Mouse (Mus musculus) heart, embryonic 14.5 days (tissue): ENCODE measurements at regions not wholly inside any gene's neighbourhood (a gene's known extent, or its start where the extent isn't known, plus 50 kb on each side); places are given as distances from the start of the nearest gene placed in this dataset.
"Not testable (repeated sequence)": the region's sequence is repeated elsewhere in the genome, so short reads cannot be mapped to it uniquely, and the experiment has no call there.

Source experiments
- ATAC-seq: fragments of 200-750 bp; cut with Nextera tagmentation; 2 replicates; pipeline ENCODE4 v1.8.0; 2017; ENCODE audit warnings: low read depth, moderate TSS enrichment; ENCODE audit not compliant: insufficient number of reproducible peaks, insufficient read depth, low FRiP score
- H3K27ac ChIP-seq, 2 experiments: fragments of 200-500 bp in 1 of 2; fragments of 300-500 bp in 1 of 2; sonication (generic) in 1 of 2; replicated peaks in 1 of 2; 2 replicates each; pipeline ENCODE4 v1.5.1; 2012 to 2014; ENCODE audit warnings: low read depth in 2 of 2, low read length in 2 of 2, control low read depth in 1 of 2, mild to moderate bottlenecking in 1 of 2, mixed read lengths in 1 of 2; ENCODE audit not compliant: control insufficient read depth in 1 of 2, insufficient read depth in 1 of 2
- H3K27me3 ChIP-seq: fragments of 300-500 bp; sonication (generic); 2 replicates; pipeline ENCODE4 v1.6.1; 2014; ENCODE audit warnings: mild to moderate bottlenecking, low read length, control low read depth; ENCODE audit not compliant: control insufficient read depth, insufficient read depth
- H3K36me3 ChIP-seq: fragments of 300-500 bp; sonication (generic); 2 replicates; pipeline ENCODE4 v1.6.1; 2014; ENCODE audit warnings: mild to moderate bottlenecking, control low read depth, low read length, mixed read lengths; ENCODE audit not compliant: control insufficient read depth, insufficient read depth
- H3K4me1 ChIP-seq, 2 experiments: fragments of 200-500 bp in 1 of 2; fragments of 300-500 bp in 1 of 2; sonication (generic) in 1 of 2; 2 replicates each; pipeline ENCODE4 v1.6.1; 2012 to 2014; ENCODE audit warnings: low read length in 2 of 2, control low read depth in 1 of 2, mixed read lengths in 1 of 2; ENCODE audit not compliant: control insufficient read depth in 2 of 2, insufficient read depth in 2 of 2
- H3K4me2 ChIP-seq: fragments of 300-500 bp; sonication (generic); 2 replicates; pipeline ENCODE4 v1.6.1; 2014; ENCODE audit warnings: mild to moderate bottlenecking, low read length
- H3K4me3 ChIP-seq, 2 experiments: fragments of 200-500 bp in 1 of 2; fragments of 300-500 bp in 1 of 2; sonication (generic) in 1 of 2; 2 replicates each; pipeline ENCODE4 v1.5.1; 2012 to 2014; ENCODE audit warnings: low read length in 2 of 2, mild to moderate bottlenecking in 2 of 2, control low read depth in 1 of 2, low read depth in 1 of 2, moderate library complexity in 1 of 2; ENCODE audit not compliant: control insufficient read depth in 1 of 2, insufficient read depth in 1 of 2
- H3K9ac ChIP-seq: fragments of 300-500 bp; sonication (generic); 2 replicates; pipeline ENCODE4 v1.6.1; 2014; ENCODE audit warnings: mild to moderate bottlenecking, low read length
- H3K9me3 ChIP-seq: fragments of 300-500 bp; sonication (generic); 2 replicates; pipeline ENCODE4 v1.6.1; 2016; ENCODE audit warnings: low read length, control low read depth; ENCODE audit not compliant: control insufficient read depth
- WGBS: fragments of 180-500 bp; shearing (Covaris S2); extraction: QIAGEN DNeasy Blood & Tissue Kit; methylation state at CpG from one replicate; pipeline ENCODE4 v1.1.7; 2014; 5-methylcytosine and 5-hydroxymethylcytosine counted together

DNA sequence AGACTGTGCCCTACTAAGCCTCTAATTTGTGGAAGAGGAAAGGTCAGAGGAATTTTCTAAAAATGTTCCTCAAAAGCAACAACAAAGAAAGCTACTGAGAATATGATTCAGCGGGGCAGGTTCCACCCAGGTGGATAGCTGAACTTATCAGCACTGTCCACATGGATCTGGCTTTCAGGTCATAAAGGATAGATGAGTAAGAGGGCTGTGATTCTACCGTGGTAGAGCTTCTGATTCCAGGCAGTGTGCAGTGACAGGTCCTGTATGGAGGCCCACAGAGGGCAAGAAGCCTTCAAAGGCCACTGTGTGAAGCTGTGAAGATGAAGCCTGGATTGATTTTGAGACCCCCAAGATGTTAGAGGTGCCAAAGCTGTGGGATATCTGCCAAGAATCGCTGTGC is 51.8 kb downstream of the Teddm3 start:
- H3K4me1 ChIP-seq, H3K36me3 ChIP-seq, H3K9ac ChIP-seq, H3K27me3 ChIP-seq, H3K4me3 ChIP-seq, H3K4me2 ChIP-seq, H3K9me3 ChIP-seq, ATAC-seq, H3K27ac ChIP-seq: not testable (repeated sequence)
- 69% methylated on average over 3 of the region's 3 CpGs for WGBS

DNA sequence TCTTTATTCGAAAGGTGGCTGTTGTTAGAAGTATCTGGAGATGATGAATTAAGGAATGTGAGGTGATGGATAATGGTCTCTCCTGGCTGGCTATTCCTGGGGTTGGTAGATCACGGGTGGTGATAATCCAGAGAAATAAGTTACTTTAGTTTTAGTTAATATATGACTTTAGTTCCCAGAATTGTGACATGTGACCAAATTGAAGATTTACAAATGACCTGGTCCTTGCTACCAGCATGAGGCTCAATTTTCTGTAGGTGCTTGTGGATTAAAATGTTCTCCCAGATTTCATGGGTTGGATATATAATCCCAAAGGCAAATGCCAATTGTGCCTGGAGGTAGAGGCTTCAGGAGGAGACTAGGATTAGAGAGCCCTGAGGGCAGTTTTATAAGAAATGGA is 53.7 kb downstream of the Teddm3 start:
- H3K4me3 ChIP-seq, H3K27ac ChIP-seq, H3K4me1 ChIP-seq, H3K9me3 ChIP-seq, H3K36me3 ChIP-seq, H3K27me3 ChIP-seq, ATAC-seq, H3K9ac ChIP-seq, H3K4me2 ChIP-seq: not testable (repeated sequence)
- 80% methylated on average over 2 of the region's 2 CpGs for WGBS

DNA sequence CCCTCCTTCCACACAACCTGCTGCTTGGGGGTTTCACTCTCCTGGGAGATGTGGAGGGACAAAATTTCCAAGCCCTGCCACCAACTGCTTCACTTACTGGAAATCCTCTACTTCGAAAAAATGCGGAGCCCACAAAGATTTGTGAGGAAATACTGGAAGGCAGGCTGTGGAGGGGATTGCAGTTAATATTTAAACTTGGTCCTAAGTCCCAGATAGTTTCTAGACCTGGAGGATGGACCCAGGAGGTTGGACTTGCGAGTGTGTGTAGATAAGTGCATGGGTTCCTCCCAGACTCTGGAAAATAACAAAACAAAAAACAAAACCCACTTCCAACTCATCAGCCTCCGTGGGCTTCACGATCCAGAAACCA is 79.0 kb downstream of the Teddm3 start:
- H3K9ac ChIP-seq, result no peak overlapping the region
- no peak overlapping the region for H3K27ac ChIP-seq
- H3K27me3 ChIP-seq, result no peaks in the 10 kb centered on the region
- no peaks in the 10 kb centered on the region for H3K36me3 ChIP-seq
- H3K9me3 ChIP-seq, result no peaks in the 10 kb centered on the region
- H3K4me1 ChIP-seq, result no peaks in the 10 kb centered on the region
- H3K4me3 ChIP-seq, result no peak overlapping the region
- H3K4me2 ChIP-seq, result no peak overlapping the region
- WGBS, result 57% methylated on average over 5 of the region's 5 CpGs
- ATAC-seq, result no peak

DNA sequence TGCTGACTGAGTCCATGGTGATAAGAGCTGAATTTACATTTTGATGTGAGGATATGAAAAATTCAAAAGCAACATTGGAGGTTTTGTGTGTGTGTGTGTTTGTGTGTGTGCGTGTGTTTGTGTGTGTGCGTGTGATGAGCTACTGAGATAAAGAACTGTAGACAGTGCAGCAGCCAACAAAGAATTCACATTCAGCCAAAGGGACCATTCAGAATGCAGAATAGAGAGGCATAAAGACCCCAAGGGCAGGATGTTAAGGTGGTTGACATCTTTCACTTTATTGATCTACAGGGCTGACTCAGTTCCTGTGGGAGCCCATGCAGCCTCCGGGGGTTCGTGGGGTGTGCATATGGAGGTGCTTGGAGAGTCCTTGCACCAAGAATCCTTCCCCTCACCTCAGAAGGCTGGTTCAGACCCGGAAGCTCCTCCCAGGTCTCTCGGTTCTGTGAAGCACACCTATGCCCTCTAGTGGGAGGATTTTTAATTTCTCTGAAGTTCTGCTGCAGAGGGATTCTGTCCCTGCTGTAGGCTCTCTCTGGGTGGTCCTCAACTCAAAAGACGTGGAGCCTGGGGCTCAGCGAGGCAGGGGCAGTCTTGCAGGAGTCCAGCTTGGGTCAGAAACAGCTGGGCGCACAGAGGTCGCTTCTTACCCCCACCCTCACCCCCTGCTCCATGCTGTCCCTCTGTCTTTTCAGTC is 79.6 kb downstream of the Teddm3 start:
- peak; percentile 54; the same call in 1 of the 2 replicates for ATAC-seq

DNA sequence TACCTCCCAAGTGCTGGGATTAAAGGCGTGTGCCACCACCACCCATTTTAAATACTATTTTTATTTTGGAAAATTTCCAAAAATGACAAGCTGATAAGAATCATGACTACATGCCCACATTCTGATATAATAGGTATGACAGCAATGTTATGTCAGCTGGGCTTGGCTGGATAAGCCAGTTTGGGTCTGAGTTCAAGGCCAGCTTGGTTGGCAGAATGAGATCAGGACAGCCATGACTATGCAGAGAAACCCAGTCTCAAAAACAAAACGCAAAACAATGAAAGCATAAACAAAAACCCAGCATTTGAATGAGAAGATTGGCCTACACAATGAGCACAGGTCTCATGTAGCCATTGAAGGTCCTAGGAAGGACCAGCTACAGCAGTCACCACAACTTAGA is 93.6 kb downstream of the Teddm3 start:
- Histone ChIP-seq H3K4me2 (no peak overlapping the region), H3K4me1 (no peaks in the 10 kb centered on the region), H3K36me3 (no peaks in the 10 kb centered on the region), H3K9me3 (no peaks in the 10 kb centered on the region; the same call in 1 of the 2 replicates), H3K9ac (no peak overlapping the region), H3K27me3 (no peaks in the 10 kb centered on the region), H3K27ac (no peak overlapping the region), H3K4me3 (no peak overlapping the region)
- ATAC-seq, result no peak
- WGBS, result 64% methylated on average over 2 of the region's 2 CpGs

More for the DNA sequence above, 79.6 kb downstream of the Teddm3 start:
- H3K4me3 ChIP-seq, H3K4me1 ChIP-seq, H3K27ac ChIP-seq, H3K36me3 ChIP-seq, H3K9me3 ChIP-seq, H3K9ac ChIP-seq, H3K27me3 ChIP-seq, H3K4me2 ChIP-seq: not testable (repeated sequence)
- 27% methylated on average over 8 of the region's 10 CpGs for WGBS

DNA sequence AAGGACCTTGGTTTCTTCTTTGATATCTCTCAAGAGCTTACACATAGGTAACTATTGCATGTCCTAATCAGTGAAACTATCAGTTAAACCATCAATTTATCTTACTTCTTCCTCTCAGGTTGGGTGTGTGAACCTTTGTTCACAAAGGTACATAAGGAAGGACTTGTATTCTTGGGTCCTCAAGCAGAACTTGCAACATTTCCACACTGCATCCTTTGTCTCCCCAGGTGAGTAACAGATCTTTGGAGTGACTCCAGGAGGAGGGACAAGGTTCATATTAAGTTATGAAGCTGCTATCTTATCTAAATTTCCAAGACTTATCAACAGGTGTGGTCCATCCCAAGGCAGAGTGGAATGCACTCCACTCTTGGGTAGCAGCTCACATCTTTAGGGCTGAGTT is 99.0 kb downstream of the Teddm3 start:
- Histone ChIP-seq H3K9ac (no peak overlapping the region), H3K27me3 (no peaks in the 10 kb centered on the region), H3K27ac (no peak overlapping the region), H3K4me2 (no peak overlapping the region), H3K36me3 (no peaks in the 10 kb centered on the region), H3K4me1 (no peaks in the 10 kb centered on the region), H3K4me3 (no peak overlapping the region), H3K9me3 (no peaks in the 10 kb centered on the region; the same call in 1 of the 2 replicates)
- no peak for ATAC-seq

DNA sequence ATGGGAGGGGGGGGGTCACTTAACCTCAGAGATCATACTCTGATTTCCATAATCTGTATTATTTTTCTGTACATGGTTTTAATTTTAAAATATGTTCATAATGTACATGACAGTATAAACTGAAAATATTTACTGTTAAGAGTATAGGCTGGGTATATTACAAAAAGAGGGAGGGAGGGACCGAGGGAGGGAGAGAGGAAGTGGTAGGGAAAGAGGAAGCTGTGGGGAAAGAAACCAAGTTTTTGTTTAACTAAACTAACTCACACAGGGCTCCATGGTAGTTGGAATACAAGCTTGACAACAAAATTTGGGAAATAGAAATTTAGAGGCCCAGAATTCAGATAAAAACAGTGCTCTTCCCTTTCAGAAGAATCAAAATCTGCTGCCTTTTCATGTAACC is 131.7 kb downstream of the Teddm3 start:
- H3K27ac ChIP-seq, H3K9ac ChIP-seq, H3K4me3 ChIP-seq, H3K4me2 ChIP-seq, H3K36me3 ChIP-seq, ATAC-seq, H3K9me3 ChIP-seq, H3K27me3 ChIP-seq, H3K4me1 ChIP-seq: not testable (repeated sequence)
- WGBS, result 83% methylated on average over 1 of the region's 1 CpGs

DNA sequence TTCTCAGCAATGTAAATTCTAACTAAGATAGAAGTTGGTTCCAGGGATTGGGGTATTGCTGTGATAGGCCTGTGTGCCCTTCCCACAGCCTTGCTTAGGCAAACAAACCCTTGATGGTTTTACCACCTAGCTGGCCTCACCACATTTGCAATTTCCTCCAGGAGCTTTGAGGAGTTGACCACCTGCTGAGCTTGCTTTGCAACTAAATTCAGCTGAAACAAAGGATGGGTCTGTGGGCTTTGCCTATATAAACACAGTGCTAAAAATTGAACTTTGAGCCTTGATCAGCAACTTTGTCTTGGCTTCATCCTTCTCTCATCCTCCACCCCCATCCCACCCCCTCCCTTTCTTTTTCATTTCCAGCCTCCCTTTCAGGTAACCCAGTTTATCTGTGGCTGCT is 148.9 kb downstream of the Teddm3 start:
- Histone ChIP-seq H3K4me1 (no peaks in the 10 kb centered on the region), H3K4me3 (no peak overlapping the region), H3K27me3 (no peaks in the 10 kb centered on the region), H3K9me3 (peaks cover 6% of the 10 kb centered on the region), H3K9ac (no peak overlapping the region), H3K27ac (no peak overlapping the region), H3K36me3 (no peaks in the 10 kb centered on the region), H3K4me2 (no peak overlapping the region)
- ATAC-seq, result no peak
